Mouse (Mus musculus) ovary, postnatal 14 days (tissue): ENCODE data around the gene Acss2.
A peak's percentile ranks its signal among the peaks of the same experiment; 100 is the strongest.

Experiments
- DNase-seq: peaks from one replicate; pipeline ENCODE4 v3.0.0; 2022; ENCODE audit warnings: low spot score

Acss2 gene

DNA sequence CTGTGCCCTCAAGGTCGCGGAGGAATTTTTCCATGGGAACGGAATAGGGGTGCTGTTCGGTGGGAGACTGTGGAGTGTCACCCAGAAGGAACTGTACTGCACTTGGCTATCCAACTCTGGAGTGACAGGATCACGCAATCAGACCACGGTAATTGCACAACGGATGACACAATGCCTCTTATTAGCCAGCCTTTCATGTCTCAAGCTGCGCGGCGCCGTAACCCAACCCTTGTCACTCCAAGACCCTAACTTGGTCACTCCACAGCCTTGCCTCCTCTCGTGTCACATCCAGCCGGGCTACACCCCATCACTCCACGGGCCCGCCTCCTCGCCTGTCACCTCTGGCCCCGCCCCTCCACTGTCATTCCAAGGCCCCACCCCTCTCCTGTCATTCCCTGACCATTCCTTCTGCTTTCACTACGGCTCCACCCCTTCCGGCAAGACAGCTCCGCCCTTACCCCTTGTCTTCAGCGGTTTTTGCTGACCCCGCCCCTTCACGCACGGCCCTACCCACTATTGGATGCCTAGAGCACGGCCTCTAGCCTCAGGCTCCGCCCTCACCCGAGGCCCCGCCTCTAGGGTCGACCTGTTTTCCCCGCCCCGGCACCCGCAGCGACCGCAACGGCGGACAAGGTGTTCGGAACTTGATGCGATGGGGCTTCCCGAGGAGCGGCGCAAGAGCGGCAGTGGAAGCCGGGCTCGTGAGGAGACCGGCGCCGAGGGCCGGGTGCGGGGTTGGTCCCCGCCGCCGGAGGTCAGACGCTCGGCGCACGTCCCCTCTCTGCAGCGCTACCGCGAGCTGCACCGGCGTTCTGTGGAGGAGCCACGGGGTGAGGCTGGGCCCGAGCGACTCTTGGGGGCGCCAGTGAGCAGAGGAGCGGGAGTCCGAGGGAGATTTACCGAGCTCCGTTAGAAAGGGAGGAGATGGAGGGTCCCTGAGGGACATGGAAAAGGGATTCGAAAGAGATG, at the start of gene Acss2, which contains the start of gene Ggt7:
TSS of gene Acss2 (plus strand) at position 494 of the 969 bp plus-strand sequence.
TSS of gene Ggt7 (minus strand) at position 783 of the 969 bp plus-strand sequence.
- DNase-seq: peak; percentile 96

DNA sequence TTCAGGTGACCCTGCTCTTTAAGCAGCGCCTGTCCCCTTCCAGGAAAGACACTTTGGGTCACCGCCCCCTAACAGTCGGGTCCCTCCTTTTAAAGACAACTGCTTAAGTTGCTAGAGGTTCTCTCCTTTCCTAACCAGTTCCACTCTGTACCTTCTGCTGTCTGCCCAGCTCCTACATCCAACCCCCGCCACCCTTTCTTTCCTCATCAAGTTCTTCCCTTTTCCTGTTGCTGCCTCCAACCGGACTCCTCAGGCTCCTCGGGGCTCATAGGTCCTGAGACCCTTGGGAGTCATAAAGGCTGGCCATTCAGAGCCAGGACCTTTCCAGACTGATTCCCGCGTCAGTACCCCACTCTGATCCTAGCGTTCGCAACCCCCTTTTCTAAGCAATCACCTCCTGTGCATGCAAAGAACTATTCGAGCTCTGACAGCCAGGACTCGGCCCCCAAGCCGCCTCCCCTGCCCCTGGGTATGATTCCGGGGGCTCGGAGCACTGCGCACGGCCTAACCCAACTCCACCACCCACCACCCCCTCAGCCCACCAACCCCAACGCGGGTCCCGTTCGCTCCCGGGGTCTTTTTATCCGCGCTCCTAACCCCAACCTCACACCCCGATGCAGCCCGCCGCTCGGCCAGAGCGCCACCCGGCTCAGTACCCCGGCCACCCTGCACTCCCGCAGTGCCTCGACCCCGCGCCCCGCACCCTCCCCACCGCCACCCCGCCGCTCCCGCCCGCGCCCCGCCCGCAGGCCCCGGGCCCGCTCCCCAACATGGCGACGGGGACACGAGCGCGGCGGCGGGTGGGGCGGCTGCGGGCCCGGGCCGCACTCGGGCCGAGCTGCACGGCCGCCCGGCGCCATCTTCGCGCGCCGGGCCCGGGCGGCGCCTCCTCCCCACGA, 44.8 kb upstream of the Acss2 start:
- DNase-seq: peak; percentile 34

- peak; percentile 44 for DNase-seq
Observed at GRCm38 (mm10) chr2:155473570-155474088, 44.1 kb upstream of the Acss2 start, which contains the start of gene Ncoa6. Gene Ncoa6 (minus strand): TSS chr2:155473894.

- peak; percentile 46 for DNase-seq
Observed at GRCm38 (mm10) chr2:155482021-155482420, 35.7 kb upstream of the Acss2 start.

- DNase-seq: no peak
Observed at GRCm38 (mm10) chr2:155490998-155491397, 26.8 kb upstream of the Acss2 start.

DNA sequence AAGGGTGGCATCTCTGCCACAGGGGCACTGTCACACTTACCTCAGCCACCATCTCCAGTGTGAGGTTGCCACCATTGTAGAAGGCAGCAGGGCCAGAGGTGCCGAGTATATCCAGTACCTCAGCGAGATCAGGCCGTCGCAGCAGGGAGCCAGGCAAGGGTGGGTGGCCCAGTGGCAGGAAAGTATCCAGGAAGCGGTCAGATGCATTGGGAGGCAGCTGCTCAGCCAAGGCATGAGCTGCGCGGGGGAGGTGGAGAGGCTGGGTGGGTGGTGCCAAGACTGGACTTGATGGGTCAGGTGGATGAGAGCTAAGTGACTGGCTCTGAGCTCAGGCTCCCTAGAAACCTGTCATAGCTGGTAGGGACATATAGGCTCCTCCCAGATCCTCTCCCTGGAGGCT, 15.2 kb upstream of the Acss2 start:
- DNase-seq: peak; percentile 7

DNA sequence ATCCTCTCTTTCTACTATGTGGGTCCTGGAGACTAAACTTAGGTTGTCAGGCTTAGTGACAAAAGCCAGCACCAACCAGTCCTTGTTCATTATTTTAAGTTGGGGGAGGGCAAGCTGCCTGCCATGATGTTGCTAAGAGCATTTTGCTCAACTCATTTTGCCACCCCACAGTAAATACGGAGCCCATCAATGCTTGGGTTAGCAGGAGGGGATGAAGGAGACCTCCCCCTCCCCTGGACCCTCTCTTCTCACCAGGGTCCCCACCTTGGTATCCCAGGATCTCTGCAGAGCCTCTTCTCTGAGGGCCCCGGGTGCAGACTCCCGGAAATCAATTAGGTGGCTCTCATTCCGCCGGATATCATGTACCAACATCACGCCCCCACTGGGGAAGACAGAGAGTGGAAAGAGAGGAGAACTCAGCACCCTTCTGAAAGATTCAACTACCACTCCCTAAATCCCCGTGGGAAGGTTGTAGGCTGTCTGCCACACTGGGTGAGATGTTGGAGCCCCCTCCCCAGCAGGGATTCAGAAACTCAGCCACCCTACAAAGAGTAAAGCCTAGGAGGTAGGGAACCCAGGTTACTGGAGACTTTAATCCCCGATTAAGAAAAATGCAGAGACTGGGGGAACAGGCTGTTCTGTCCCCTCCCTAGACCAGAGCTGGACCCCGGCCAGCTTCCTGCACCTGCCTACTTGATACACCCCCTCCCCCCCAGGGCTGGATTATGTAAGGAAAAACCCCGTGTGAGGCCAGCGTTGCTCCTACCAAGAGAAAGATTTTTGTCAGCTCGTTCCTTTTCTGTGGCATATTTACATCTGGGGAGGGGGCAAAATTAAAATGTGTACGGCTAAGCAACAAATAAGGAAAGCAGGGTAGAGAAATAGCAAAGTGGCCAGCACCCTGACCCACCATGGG, 13.1 kb upstream of the Acss2 start:
- no peak for DNase-seq

DNA sequence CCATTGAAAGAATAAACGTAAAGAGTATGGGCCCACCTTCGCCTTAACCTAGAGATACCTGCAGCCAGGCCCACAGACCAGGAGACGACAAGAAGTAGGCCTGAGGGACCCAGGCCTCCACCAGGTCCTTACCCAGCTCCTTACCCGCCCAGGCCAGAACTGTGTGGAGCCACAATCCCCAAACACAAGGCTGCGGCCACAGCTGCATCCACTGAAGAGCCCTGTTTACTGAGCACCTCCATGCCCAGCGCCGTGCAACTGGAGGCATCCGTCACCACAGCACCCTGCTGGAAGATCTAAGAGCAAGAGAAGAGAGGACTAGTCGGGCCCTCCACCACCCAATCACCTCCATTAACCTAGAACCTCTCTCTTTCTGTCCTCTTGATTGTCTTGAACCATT, 11.9 kb upstream of the Acss2 start:
- DNase-seq: no peak

- no peak for DNase-seq
Observed at GRCm38 (mm10) chr2:155507721-155508470, 9.9 kb upstream of the Acss2 start.

DNA sequence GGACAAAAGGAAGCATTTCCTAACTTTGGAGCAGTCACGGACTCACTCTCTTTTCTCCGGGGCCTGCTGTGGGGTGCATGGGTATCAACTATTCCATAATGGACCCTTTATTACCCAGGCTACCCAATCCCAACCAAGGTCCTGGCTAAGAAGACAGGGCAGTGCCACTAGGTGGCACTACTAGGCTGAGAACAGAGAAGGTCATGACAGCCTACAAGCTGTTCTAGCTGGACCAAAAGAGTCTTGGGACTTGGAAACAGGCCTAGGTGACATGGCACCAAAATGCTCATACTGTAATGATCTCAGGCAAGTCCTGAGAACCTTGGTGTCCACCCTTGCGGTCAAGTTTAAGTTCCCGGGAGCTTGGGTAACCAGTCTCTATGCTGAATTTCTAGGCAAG, 5.3 kb upstream of the Acss2 start:
- DNase-seq: peak; percentile 37

DNA sequence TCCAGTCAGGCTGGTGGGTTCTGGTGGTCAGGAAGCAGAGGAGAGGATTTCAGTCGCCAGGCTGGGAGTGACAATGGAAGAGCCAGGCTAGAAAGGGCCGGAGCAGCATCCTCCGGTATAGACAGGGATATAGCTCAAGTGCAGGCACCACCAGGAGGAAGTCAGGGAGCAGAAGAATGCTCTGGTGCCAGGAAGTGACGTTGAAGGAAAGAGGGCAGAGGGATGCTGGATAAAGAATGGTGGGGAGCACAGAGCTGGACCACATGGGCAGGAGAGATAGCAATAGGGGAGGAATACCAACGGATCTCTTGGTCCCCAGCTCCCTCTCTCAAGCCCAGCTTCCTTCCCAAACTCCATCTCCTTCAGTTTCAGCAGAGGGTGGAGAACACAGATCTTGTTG, 4.2 kb upstream of the Acss2 start:
- DNase-seq: no peak

- DNase-seq: peak; percentile 38
Observed at GRCm38 (mm10) chr2:155514666-155515065, 3.1 kb upstream of the Acss2 start.

DNA sequence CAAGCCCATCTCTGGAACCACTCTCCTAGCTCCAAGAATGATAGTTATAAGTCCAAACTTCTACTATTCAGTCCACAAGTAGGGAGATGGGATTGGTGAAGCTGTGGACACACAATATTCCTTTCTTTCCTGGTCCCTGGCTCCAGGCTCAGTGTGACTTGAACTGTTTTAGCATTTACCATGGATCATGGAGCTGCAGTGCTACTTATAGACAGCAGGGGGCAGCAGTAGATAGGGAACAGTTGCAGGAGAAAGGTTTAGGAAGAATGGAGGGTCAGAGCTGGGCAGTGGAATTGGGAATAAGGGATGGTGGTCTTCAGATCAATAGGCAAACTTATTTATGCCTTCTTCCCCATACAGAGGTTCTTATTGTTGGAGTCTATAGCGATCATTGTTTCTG, 1.8 kb upstream of the Acss2 start:
- peak; percentile 68 for DNase-seq

GRCm38 (mm10) chr2:155518531-155519270, 953 bp downstream of the Acss2 start:
- no peak for DNase-seq

DNA sequence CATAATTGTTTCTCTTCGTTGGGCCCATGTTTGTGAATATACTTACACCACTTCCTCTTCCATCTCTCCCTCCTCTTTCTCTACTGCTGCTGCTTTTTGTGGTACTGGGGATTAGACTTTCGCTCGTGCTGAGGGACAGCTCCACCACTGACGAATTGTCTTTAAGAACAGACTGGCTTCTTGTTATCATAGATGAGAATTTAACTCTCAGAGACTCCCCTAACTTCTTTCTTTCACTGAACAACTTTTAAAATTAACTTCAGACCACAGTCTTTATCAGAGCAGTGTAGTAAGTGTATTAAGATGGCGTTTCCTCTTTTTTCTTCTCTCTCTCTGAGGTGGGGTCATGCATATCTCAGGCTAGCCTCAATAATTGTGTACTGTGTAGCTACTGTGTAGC, 6.0 kb downstream of the Acss2 start:
- no peak for DNase-seq

DNA sequence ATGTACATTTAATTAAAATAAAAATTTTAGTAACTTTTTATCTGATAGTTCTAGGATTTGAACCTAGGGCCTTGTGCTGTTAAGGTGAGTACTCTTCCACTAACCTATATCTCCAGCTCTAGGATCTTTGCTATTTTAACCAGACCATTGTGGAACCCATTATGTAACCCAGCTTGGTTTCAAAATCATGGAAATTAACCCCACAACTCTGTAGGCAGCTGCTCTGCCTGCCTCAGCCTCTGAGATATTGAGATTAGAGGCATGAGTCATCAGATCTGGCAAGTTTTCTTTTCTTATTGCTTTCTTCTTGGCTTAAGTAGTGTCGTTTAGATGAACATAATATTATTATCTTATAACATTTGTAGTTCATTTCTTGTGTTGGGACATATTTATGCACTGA, 6.6 kb downstream of the Acss2 start:
- no peak for DNase-seq

DNA sequence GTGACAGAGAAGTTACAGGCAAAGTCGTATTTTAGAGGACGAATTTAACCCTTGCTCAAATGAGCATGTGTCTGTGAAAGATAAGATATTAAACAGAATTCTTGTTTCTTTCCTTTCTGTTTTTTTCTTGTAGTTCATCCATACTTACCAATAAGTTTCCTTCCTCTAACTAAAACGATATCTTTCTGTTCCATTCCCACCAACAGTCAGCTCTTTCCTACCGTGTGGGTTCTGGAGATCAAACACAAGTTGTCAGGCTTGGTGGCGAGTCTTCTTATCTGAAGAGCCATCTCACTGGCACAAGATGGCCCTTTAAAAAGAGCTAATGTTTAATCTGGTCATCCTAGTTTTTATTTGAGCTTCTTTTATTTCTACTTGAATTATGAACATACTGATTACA, 9.6 kb downstream of the Acss2 start:
- DNase-seq: no peak

DNA sequence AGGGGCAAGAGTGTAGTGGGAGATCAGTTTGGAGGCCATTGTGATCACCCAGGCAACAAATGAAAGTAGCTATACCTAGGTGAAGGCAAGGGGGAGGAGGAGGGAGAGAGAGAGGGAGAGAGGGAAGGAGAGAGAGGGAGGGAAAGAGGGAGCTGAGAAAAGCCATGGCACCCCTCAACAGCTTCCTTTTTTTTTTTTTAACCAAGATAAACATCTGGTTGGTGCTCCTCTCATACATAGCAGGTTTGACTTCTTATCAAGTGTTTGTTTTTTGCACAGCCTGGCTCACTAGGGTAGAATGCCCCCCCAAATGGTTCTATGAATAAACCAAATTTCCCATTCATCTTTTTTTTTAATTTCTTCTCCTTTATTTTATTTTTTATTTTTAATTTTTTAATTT, 18.5 kb downstream of the Acss2 start:
- no peak for DNase-seq

DNA sequence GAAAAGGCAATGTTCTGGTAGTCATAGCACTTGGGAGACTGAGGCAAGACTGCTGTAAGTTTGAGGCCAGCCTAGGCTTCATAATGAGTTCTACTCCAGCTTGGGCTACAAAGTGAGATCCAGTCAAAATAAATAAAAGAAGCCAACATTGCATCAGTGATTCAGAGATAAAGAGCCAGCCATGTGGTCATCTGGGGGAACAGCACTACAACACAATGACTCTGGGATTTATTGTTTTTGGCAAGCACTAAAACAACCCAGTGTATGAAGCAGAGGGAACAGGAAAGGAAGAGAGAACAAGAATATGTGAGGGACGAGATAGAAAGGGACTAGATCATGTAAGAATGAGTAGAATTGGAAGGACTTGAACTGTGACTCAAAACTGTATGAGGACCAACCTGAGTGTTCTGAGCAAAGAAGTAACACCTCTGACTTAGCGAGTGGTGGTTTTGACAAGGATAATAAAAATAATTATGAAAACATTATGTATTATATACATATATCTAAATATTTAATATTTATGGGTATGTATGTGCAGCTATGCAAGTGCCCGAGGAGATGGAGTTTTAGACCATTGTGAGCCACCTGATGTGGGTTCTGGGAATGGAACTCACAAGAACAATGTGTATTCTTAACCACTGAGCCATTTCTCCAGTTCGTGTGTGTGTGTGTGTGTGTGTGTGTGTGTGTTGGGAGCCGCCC, 20.2 kb downstream of the Acss2 start:
- DNase-seq: no peak
